Mouse (Mus musculus): ENCODE measurements around the gene Zfyve27. TPM values are rescaled to one million over a fixed set of nuclear protein-coding genes. Genes with fewer than 3 reads are reported as not detected.

Gene Zfyve27
- total RNA-seq, 2 experiments from 2014 or later, result 94.5 to 96.4 TPM

GRCm38 (mm10) chr19:42141998-42142397 is 21.8 kb upstream of the Zfyve27 start:
- intact Hi-C loops (cut with DNase I), result no loop called here
- no peak for DNase-seq

- intact Hi-C loops (cut with DNase I), result no loop called here
- DNase-seq, result no peak
Observed at GRCm38 (mm10) chr19:42142757-42143156, 21.0 kb upstream of the Zfyve27 start.

- DNase-seq, result no peak
- intact Hi-C loops (cut with DNase I), result no loop called here
Observed at GRCm38 (mm10) chr19:42144067-42144466, 19.7 kb upstream of the Zfyve27 start.

GRCm38 (mm10) chr19:42144541-42145167 is 19.1 kb upstream of the Zfyve27 start:
- intact Hi-C loops (cut with DNase I), result no loop called here

GRCm38 (mm10) chr19:42145210-42145609 is 18.5 kb upstream of the Zfyve27 start:
- intact Hi-C loops (cut with DNase I), result no loop called here

More at GRCm38 (mm10) chr19:42144541-42145167, 19.1 kb upstream of the Zfyve27 start:
- peak; percentile 89 for DNase-seq

GRCm38 (mm10) chr19:42145731-42146130 is 18.0 kb upstream of the Zfyve27 start:
- DNase-seq, result no peak
- intact Hi-C loops (cut with DNase I), result no loop called here

More at GRCm38 (mm10) chr19:42145210-42145609, 18.5 kb upstream of the Zfyve27 start:
- DNase-seq, result no peak

GRCm38 (mm10) chr19:42146276-42147010 is 17.3 kb upstream of the Zfyve27 start:
- DNase-seq, result no peak
- intact Hi-C loops (cut with DNase I), result no loop called here

GRCm38 (mm10) chr19:42147170-42147768 is 16.5 kb upstream of the Zfyve27 start, which contains the start of gene Marveld1:
Gene Marveld1 (plus strand): TSS chr19:42147400.
- peak; percentile 48 for DNase-seq
- intact Hi-C loops (cut with DNase I), result no loop called here

GRCm38 (mm10) chr19:42147769-42148568 is 15.8 kb upstream of the Zfyve27 start:
- peak; percentile 64 for DNase-seq
- intact Hi-C loops (cut with DNase I), result no loop called here

GRCm38 (mm10) chr19:42148569-42148860 is 15.2 kb upstream of the Zfyve27 start:
- intact Hi-C loops (cut with DNase I), result no loop called here
- DNase-seq, result no peak

GRCm38 (mm10) chr19:42151990-42152389 is 11.8 kb upstream of the Zfyve27 start:
- intact Hi-C loops (cut with DNase I), result no loop called here
- peak; percentile 86 for DNase-seq

- intact Hi-C loops (cut with DNase I), result no loop called here
- no peak for DNase-seq
Observed at GRCm38 (mm10) chr19:42157493-42158237, 6.1 kb upstream of the Zfyve27 start.

- no peak for DNase-seq
- intact Hi-C loops (cut with DNase I), result no loop called here
Observed at GRCm38 (mm10) chr19:42158246-42159017, 5.3 kb upstream of the Zfyve27 start.

- intact Hi-C loops (cut with DNase I), result no loop called here
- DNase-seq, result no peak
Observed at GRCm38 (mm10) chr19:42164188-42164587, 437 bp downstream of the Zfyve27 start.

- intact Hi-C loops (cut with DNase I), result no loop called here
- DNase-seq, result peak; percentile 87
Observed at GRCm38 (mm10) chr19:42166130-42166529, 2.4 kb downstream of the Zfyve27 start.

GRCm38 (mm10) chr19:42166766-42167165 is 3.0 kb downstream of the Zfyve27 start:
- intact Hi-C loops (cut with DNase I), result no loop called here
- DNase-seq, result no peak

- intact Hi-C loops (cut with DNase I), result no loop called here
- DNase-seq, result no peak
Observed at GRCm38 (mm10) chr19:42167489-42167888, 3.7 kb downstream of the Zfyve27 start.

- intact Hi-C loops (cut with DNase I), result no loop called here
- peak; percentile 31 for DNase-seq
Observed at GRCm38 (mm10) chr19:42169322-42169975, 5.7 kb downstream of the Zfyve27 start.
